Mouse (Mus musculus): ENCODE data around the gene Pitpnc1. TPM values are rescaled to one million over a fixed set of nuclear protein-coding genes. Genes with fewer than 3 reads are reported as not detected.

Gene Pitpnc1
- polyA plus RNA-seq, 1 experiment, result 11.3 TPM

- no peak overlapping the region for H3K27ac ChIP-seq (ENCODE audit: control insufficient read depth, insufficient read depth, low read length)
- peaks cover 9% of the 10 kb centered on the region for H3K4me1 ChIP-seq (replicated peaks; ENCODE audit: control insufficient read depth, insufficient read depth, low read length)
- 96% methylated on average over 4 of the region's 4 CpGs for WGBS
- H3K36me3 ChIP-seq (ENCODE audit: control insufficient read depth, insufficient read depth, low read length), result no peaks in the 10 kb centered on the region
- DNase-seq, result no peak
- no peaks in the 10 kb centered on the region for H3K27me3 ChIP-seq (ENCODE audit: control insufficient read depth, insufficient read depth, low read length)
- TF ChIP-seq CTCF (IDR thresholded peaks at IDR 0.05; ENCODE audit: borderline replicate concordance, control insufficient read depth, extremely low read depth, insufficient read depth, low read length, poor library complexity), result no peak
- TF ChIP-seq POLR2A (IDR thresholded peaks at IDR 0.05; ENCODE audit: control insufficient read depth, extremely low read depth, insufficient read depth, low read length, poor library complexity), result no peak
- H3K4me3 ChIP-seq (ENCODE audit: control insufficient read depth, insufficient read depth, low read length), result no peak overlapping the region
These were observed 32.8 kb downstream of the Pitpnc1 start for GRCm38 (mm10) chr11:107437723-107438122.

GRCm38 (mm10) chr11:107435776-107436449 is 34.6 kb downstream of the Pitpnc1 start:
- TF ChIP-seq CTCF (IDR thresholded peaks at IDR 0.05; ENCODE audit: borderline replicate concordance, control insufficient read depth, extremely low read depth, insufficient read depth, low read length, poor library complexity) (no peak), POLR2A (IDR thresholded peaks at IDR 0.05; ENCODE audit: control insufficient read depth, extremely low read depth, insufficient read depth, low read length, poor library complexity) (no peak)
- 96% methylated on average over 6 of the region's 6 CpGs for WGBS
- DNase-seq, result no peak
- Histone ChIP-seq H3K27ac (ENCODE audit: control insufficient read depth, insufficient read depth, low read length) (no peak overlapping the region), H3K4me3 (ENCODE audit: control insufficient read depth, insufficient read depth, low read length) (no peak overlapping the region), H3K36me3 (ENCODE audit: control insufficient read depth, insufficient read depth, low read length) (no peaks in the 10 kb centered on the region), H3K27me3 (ENCODE audit: control insufficient read depth, insufficient read depth, low read length) (no peaks in the 10 kb centered on the region), H3K4me1 (replicated peaks; ENCODE audit: control insufficient read depth, insufficient read depth, low read length) (peaks cover 7% of the 10 kb centered on the region; the same call in 1 of the 2 replicates)

GRCm38 (mm10) chr11:107431197-107431965 is 39.1 kb downstream of the Pitpnc1 start:
- WGBS, result 93% methylated on average over 7 of the region's 7 CpGs
- H3K4me3 ChIP-seq (ENCODE audit: control insufficient read depth, insufficient read depth, low read length), result no peak overlapping the region
- no peaks in the 10 kb centered on the region for H3K36me3 ChIP-seq (ENCODE audit: control insufficient read depth, insufficient read depth, low read length)
- TF ChIP-seq CTCF (IDR thresholded peaks at IDR 0.05; ENCODE audit: borderline replicate concordance, control insufficient read depth, extremely low read depth, insufficient read depth, low read length, poor library complexity) (no peak), POLR2A (IDR thresholded peaks at IDR 0.05; ENCODE audit: control insufficient read depth, extremely low read depth, insufficient read depth, low read length, poor library complexity) (no peak)
- peaks cover 9% of the 10 kb centered on the region; the same call in 1 of the 2 replicates for H3K4me1 ChIP-seq (replicated peaks; ENCODE audit: control insufficient read depth, insufficient read depth, low read length)
- no peak for DNase-seq
- H3K27me3 ChIP-seq (ENCODE audit: control insufficient read depth, insufficient read depth, low read length), result no peaks in the 10 kb centered on the region
- no peak overlapping the region for H3K27ac ChIP-seq (ENCODE audit: control insufficient read depth, insufficient read depth, low read length)

GRCm38 (mm10) chr11:107428011-107428410 is 42.5 kb downstream of the Pitpnc1 start:
- TF ChIP-seq CTCF (IDR thresholded peaks at IDR 0.05; ENCODE audit: borderline replicate concordance, control insufficient read depth, extremely low read depth, insufficient read depth, low read length, poor library complexity) (no peak), POLR2A (IDR thresholded peaks at IDR 0.05; ENCODE audit: control insufficient read depth, extremely low read depth, insufficient read depth, low read length, poor library complexity) (no peak)
- peaks cover 9% of the 10 kb centered on the region; the same call in 1 of the 2 replicates for H3K4me1 ChIP-seq (replicated peaks; ENCODE audit: control insufficient read depth, insufficient read depth, low read length)
- 73% methylated on average over 10 of the region's 10 CpGs for WGBS
- H3K27ac ChIP-seq (ENCODE audit: control insufficient read depth, insufficient read depth, low read length), result no peak overlapping the region
- no peaks in the 10 kb centered on the region for H3K36me3 ChIP-seq (ENCODE audit: control insufficient read depth, insufficient read depth, low read length)
- DNase-seq, result no peak
- H3K27me3 ChIP-seq (ENCODE audit: control insufficient read depth, insufficient read depth, low read length), result no peaks in the 10 kb centered on the region
- H3K4me3 ChIP-seq (ENCODE audit: control insufficient read depth, insufficient read depth, low read length), result no peak overlapping the region

GRCm38 (mm10) chr11:107424176-107424575 is 46.3 kb downstream of the Pitpnc1 start:
- TF ChIP-seq POLR2A (IDR thresholded peaks at IDR 0.05; ENCODE audit: control insufficient read depth, extremely low read depth, insufficient read depth, low read length, poor library complexity) (no peak), CTCF (IDR thresholded peaks at IDR 0.05; ENCODE audit: borderline replicate concordance, control insufficient read depth, extremely low read depth, insufficient read depth, low read length, poor library complexity) (no peak)
- H3K27me3 ChIP-seq (ENCODE audit: control insufficient read depth, insufficient read depth, low read length), result no peaks in the 10 kb centered on the region
- no peak overlapping the region for H3K27ac ChIP-seq (ENCODE audit: control insufficient read depth, insufficient read depth, low read length)
- no peak for DNase-seq
- H3K36me3 ChIP-seq (ENCODE audit: control insufficient read depth, insufficient read depth, low read length), result no peaks in the 10 kb centered on the region
- H3K4me1 ChIP-seq (replicated peaks; ENCODE audit: control insufficient read depth, insufficient read depth, low read length), result peaks cover 15% of the 10 kb centered on the region
- 96% methylated on average over 12 of the region's 12 CpGs for WGBS
- no peak overlapping the region for H3K4me3 ChIP-seq (ENCODE audit: control insufficient read depth, insufficient read depth, low read length)

GRCm38 (mm10) chr11:107422356-107422754 is 48.1 kb downstream of the Pitpnc1 start:
- Histone ChIP-seq H3K36me3 (ENCODE audit: control insufficient read depth, insufficient read depth, low read length) (no peaks in the 10 kb centered on the region), H3K27me3 (ENCODE audit: control insufficient read depth, insufficient read depth, low read length) (no peaks in the 10 kb centered on the region), H3K4me1 (replicated peaks; ENCODE audit: control insufficient read depth, insufficient read depth, low read length) (peaks cover 20% of the 10 kb centered on the region), H3K4me3 (ENCODE audit: control insufficient read depth, insufficient read depth, low read length) (no peak overlapping the region), H3K27ac (ENCODE audit: control insufficient read depth, insufficient read depth, low read length) (peak overlapping the region; percentile 26)
- no peak for DNase-seq
- no peak for TF ChIP-seq CTCF (IDR thresholded peaks at IDR 0.05; ENCODE audit: borderline replicate concordance, control insufficient read depth, extremely low read depth, insufficient read depth, low read length, poor library complexity)
- no peak for TF ChIP-seq POLR2A (IDR thresholded peaks at IDR 0.05; ENCODE audit: control insufficient read depth, extremely low read depth, insufficient read depth, low read length, poor library complexity)
- WGBS, result 34% methylated on average over 5 of the region's 5 CpGs

Data from thymus, adult 2 months (tissue).